Mouse (Mus musculus) hindbrain, embryonic 13.5 days (tissue): Measurements from ENCODE around the gene Polr1e. TPM values are rescaled to one million over a fixed set of nuclear protein-coding genes. Genes with fewer than 3 reads are reported as not detected.
A peak's percentile ranks its signal among the peaks of the same experiment; 100 is the strongest.

Source experiments
- ATAC-seq: fragments of 200-750 bp; cut with Nextera tagmentation; 2 replicates; pipeline ENCODE4 v1.8.0; 2017; ENCODE audit warnings: moderate TSS enrichment; ENCODE audit not compliant: low FRiP score
- H3K27ac ChIP-seq: fragments of 300-500 bp; sonication (generic); 2 replicates; pipeline ENCODE4 v1.5.1; 2015; ENCODE audit warnings: inconsistent platforms, mild to moderate bottlenecking, moderate library complexity
- H3K27me3 ChIP-seq: fragments of 300-500 bp; sonication (generic); 2 replicates; pipeline ENCODE4 v1.6.1; 2015; ENCODE audit warnings: mild to moderate bottlenecking, inconsistent platforms
- H3K36me3 ChIP-seq: fragments of 300-500 bp; sonication (generic); 2 replicates; pipeline ENCODE4 v1.6.1; 2015; ENCODE audit warnings: mild to moderate bottlenecking, inconsistent platforms
- H3K4me1 ChIP-seq: fragments of 300-500 bp; sonication (generic); replicated peaks from 2 replicates; pipeline ENCODE4 v1.6.1; 2015; ENCODE audit warnings: inconsistent platforms
- H3K4me2 ChIP-seq: fragments of 300-500 bp; sonication (generic); 2 replicates; pipeline ENCODE4 v1.6.1; 2015; ENCODE audit warnings: inconsistent platforms, mild to moderate bottlenecking, moderate library complexity
- H3K4me3 ChIP-seq: fragments of 300-500 bp; sonication (generic); 2 replicates; pipeline ENCODE4 v1.5.1; 2015; ENCODE audit warnings: mild to moderate bottlenecking, inconsistent platforms
- H3K9ac ChIP-seq: fragments of 300-500 bp; sonication (generic); 2 replicates; pipeline ENCODE4 v1.6.1; 2015; ENCODE audit warnings: mild to moderate bottlenecking, inconsistent platforms
- H3K9me3 ChIP-seq: fragments of 300-500 bp; sonication (generic); 2 replicates; pipeline ENCODE4 v1.6.1; 2016; ENCODE audit warnings: inconsistent platforms
- WGBS: fragments of 180-500 bp; shearing (Covaris S2); methylation state at CpG from one replicate; pipeline ENCODE4 v1.1.7; 2015; 5-methylcytosine and 5-hydroxymethylcytosine counted together
- polyA plus RNA-seq: library from polyadenylated mRNA; unstranded; fragments of >200 nt; fragmentation: Nextera tagmentation; extraction: Ambion mirVana; gene quantifications from 2 replicates; pipeline ENCODE4 v1.2.1, GENCODE M21; 2015

The Polr1e gene
- 37.9 and 38.5 TPM in 2 replicates for polyA plus RNA-seq

DNA sequence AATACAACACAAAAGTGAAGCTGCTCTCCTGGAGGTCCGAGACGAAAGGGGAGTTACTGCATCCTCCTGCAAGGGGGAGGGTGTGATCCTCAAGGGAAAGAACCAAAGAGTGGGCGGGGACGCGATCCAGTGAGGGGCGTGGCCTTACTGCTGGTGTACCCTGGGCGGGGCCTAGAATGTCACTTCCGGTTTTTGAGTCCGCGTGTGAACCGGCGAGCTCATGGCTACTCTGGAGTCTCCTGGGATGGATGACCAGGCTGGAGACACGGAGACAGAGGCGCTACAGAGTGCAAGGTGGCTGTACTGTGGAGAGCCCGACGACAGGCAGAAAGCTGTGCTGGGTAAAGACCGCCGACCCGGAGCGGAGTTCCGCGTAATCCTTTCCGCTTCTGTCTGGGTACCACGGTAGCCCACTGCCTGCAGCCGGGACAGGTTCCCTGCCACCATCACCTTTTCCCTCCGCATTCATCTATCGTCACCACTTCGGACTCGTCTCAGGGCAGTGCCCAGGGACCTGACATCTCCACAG lies at the start of gene Polr1e:
TSS of gene Polr1e (plus strand) at position 132 of the 529 bp plus-strand sequence.
- Histone ChIP-seq H3K9me3 (no peaks in the 10 kb centered on the region), H3K4me1 (peaks cover 27% of the 10 kb centered on the region), H3K9ac (peak within 1 kb of the TSS; percentile 83), H3K4me3 (peak within 1 kb of the TSS; percentile 64), H3K36me3 (peaks cover 12% of the 10 kb centered on the region), H3K27ac (peak within 1 kb of the TSS; percentile 32; the same call in 1 of the 2 replicates), H3K27me3 (no peaks in the 10 kb centered on the region), H3K4me2 (peak within 1 kb of the TSS; percentile 96)
- WGBS: 0% methylated on average over 29 of the region's 29 CpGs
- ATAC-seq: peak; percentile 87

- Histone ChIP-seq H3K4me2 (no peak overlapping the region), H3K27me3 (0 out of 2 replicates have a peak, but pooled peaks cover 3% of the 10 kb centered on the region), H3K36me3 (no peaks in the 10 kb centered on the region), H3K4me1 (peaks cover 10% of the 10 kb centered on the region), H3K27ac (no peak overlapping the region), H3K9me3 (no peaks in the 10 kb centered on the region), H3K9ac (no peak overlapping the region), H3K4me3 (no peak overlapping the region)
- 97% methylated on average over 7 of the region's 7 CpGs for WGBS
- no peak for ATAC-seq
Measured at GRCm38 (mm10) chr4:44970056-44970455, 48.3 kb upstream of the Polr1e start.

- no peak for ATAC-seq
- 21% methylated on average over 10 of the region's 10 CpGs for WGBS
- H3K27ac ChIP-seq: no peak overlapping the region
- H3K4me3 ChIP-seq: no peak overlapping the region
- no peak overlapping the region for H3K9ac ChIP-seq
- 0 out of 2 replicates have a peak, but pooled peaks cover 3% of the 10 kb centered on the region for H3K27me3 ChIP-seq
- peaks cover 10% of the 10 kb centered on the region for H3K4me1 ChIP-seq
- H3K4me2 ChIP-seq: no peak overlapping the region
- no peaks in the 10 kb centered on the region for H3K36me3 ChIP-seq
- H3K9me3 ChIP-seq: no peaks in the 10 kb centered on the region
Measured at GRCm38 (mm10) chr4:44970612-44971110, 47.7 kb upstream of the Polr1e start.

DNA sequence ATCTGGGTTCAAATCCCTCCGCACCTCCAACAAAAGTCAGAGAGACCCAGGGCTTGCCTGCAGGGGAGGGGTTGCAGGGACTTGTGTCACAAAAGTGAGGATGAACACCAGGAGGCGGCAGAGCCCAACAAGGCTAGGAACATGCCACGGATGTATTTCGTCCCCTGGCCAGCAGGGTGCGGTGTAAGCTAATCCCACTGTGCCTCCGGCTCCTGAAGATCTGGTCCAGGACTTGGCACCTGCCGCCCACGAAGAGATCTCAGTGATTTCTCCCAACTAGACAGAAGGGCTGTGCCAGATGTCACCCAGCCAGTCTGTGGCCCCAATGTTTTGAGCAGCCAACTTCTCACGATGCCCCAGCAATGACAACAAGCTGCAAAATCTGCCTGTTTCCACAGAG lies 44.9 kb upstream of the Polr1e start:
- WGBS: 7% methylated on average over 9 of the region's 9 CpGs
- 0 out of 2 replicates have a peak overlapping the region, but pooled peaks have one; percentile 0 for H3K4me3 ChIP-seq
- 0 out of 2 replicates have a peak, but pooled peaks cover 3% of the 10 kb centered on the region for H3K27me3 ChIP-seq
- H3K27ac ChIP-seq: no peak overlapping the region
- ATAC-seq: no peak
- H3K4me1 ChIP-seq: peaks cover 10% of the 10 kb centered on the region
- no peaks in the 10 kb centered on the region for H3K36me3 ChIP-seq
- H3K4me2 ChIP-seq: peak overlapping the region; percentile 26
- H3K9ac ChIP-seq: no peak overlapping the region
- H3K9me3 ChIP-seq: no peaks in the 10 kb centered on the region

- 0 out of 2 replicates have a peak overlapping the region, but pooled peaks have one; percentile 0 for H3K4me3 ChIP-seq
- H3K36me3 ChIP-seq: no peaks in the 10 kb centered on the region
- H3K9ac ChIP-seq: no peak overlapping the region
- no peak overlapping the region for H3K27ac ChIP-seq
- WGBS: 60% methylated on average over 14 of the region's 14 CpGs
- H3K27me3 ChIP-seq: 0 out of 2 replicates have a peak, but pooled peaks cover 3% of the 10 kb centered on the region
- no peaks in the 10 kb centered on the region for H3K9me3 ChIP-seq
- peaks cover 6% of the 10 kb centered on the region for H3K4me1 ChIP-seq
- no peak for ATAC-seq
- peak overlapping the region; percentile 26 for H3K4me2 ChIP-seq
Measured at GRCm38 (mm10) chr4:44973871-44974270, 44.5 kb upstream of the Polr1e start.

- ATAC-seq: no peak
- Histone ChIP-seq H3K27ac (no peak overlapping the region), H3K9me3 (no peaks in the 10 kb centered on the region), H3K4me1 (peaks cover 6% of the 10 kb centered on the region; the same call in 1 of the 2 replicates), H3K4me3 (no peak overlapping the region), H3K36me3 (no peaks in the 10 kb centered on the region), H3K4me2 (no peak overlapping the region), H3K27me3 (0 out of 2 replicates have a peak, but pooled peaks cover 3% of the 10 kb centered on the region), H3K9ac (no peak overlapping the region)
- WGBS: 83% methylated on average over 8 of the region's 8 CpGs
Measured at GRCm38 (mm10) chr4:44974331-44974730, 44.1 kb upstream of the Polr1e start.

- H3K4me1 ChIP-seq: peaks cover 17% of the 10 kb centered on the region
- no peak overlapping the region for H3K4me2 ChIP-seq
- no peak overlapping the region for H3K9ac ChIP-seq
- no peak for ATAC-seq
- H3K27me3 ChIP-seq: 0 out of 2 replicates have a peak, but pooled peaks cover 3% of the 10 kb centered on the region
- 79% methylated on average over 6 of the region's 6 CpGs for whole genome bisulfite sequencing
- H3K36me3 ChIP-seq: no peaks in the 10 kb centered on the region
- no peak overlapping the region for H3K27ac ChIP-seq
- H3K4me3 ChIP-seq: no peak overlapping the region
- H3K9me3 ChIP-seq: no peaks in the 10 kb centered on the region
Measured at GRCm38 (mm10) chr4:44976026-44976615, 42.3 kb upstream of the Polr1e start.

GRCm38 (mm10) chr4:44976921-44977710 lies 41.3 kb upstream of the Polr1e start:
- no peak overlapping the region for H3K4me2 ChIP-seq
- 0 out of 2 replicates have a peak, but pooled peaks cover 3% of the 10 kb centered on the region for H3K27me3 ChIP-seq
- H3K4me1 ChIP-seq: peaks cover 27% of the 10 kb centered on the region
- no peaks in the 10 kb centered on the region for H3K36me3 ChIP-seq
- WGBS: 89% methylated on average over 10 of the region's 10 CpGs
- no peak overlapping the region for H3K27ac ChIP-seq
- H3K9me3 ChIP-seq: no peaks in the 10 kb centered on the region
- no peak for ATAC-seq
- no peak overlapping the region for H3K9ac ChIP-seq
- no peak overlapping the region for H3K4me3 ChIP-seq

- no peak overlapping the region for H3K9ac ChIP-seq
- H3K9me3 ChIP-seq: no peaks in the 10 kb centered on the region
- H3K4me1 ChIP-seq: peaks cover 36% of the 10 kb centered on the region
- H3K4me3 ChIP-seq: no peak overlapping the region
- 0 out of 2 replicates have a peak, but pooled peaks cover 3% of the 10 kb centered on the region for H3K27me3 ChIP-seq
- no peak overlapping the region for H3K27ac ChIP-seq
- no peak for ATAC-seq
- H3K4me2 ChIP-seq: no peak overlapping the region
- no peaks in the 10 kb centered on the region for H3K36me3 ChIP-seq
- 83% methylated on average over 5 of the region's 5 CpGs for whole genome bisulfite sequencing
Measured at GRCm38 (mm10) chr4:44978175-44978574, 40.2 kb upstream of the Polr1e start.

DNA sequence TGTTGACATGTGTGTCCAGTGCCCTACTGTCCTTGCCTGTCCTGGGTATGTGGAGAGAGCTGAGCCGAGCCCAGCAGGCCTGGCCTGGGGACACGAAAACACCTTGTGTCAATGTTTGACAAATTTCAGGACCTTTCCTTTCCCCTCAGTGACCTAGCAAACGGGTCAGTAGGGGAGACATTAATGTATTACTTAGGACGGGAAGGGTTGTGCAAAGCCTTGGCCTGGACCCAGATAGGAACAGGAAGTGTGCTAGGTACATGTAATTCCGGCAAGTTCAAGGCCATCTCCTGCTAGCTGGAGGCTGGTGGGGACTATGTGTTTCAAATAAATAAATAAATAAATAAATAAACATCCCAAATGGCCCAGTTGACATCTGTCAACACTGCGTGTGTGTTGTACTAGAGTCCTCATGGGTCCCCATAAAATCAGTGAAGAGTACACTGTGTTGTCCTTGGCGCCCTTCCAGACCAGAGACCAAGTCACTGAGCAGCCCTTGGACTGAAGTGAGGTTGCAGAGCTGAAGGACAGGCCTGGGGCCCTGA lies 38.5 kb upstream of the Polr1e start:
- no peak overlapping the region for H3K9ac ChIP-seq
- H3K27me3 ChIP-seq: no peaks in the 10 kb centered on the region

DNA sequence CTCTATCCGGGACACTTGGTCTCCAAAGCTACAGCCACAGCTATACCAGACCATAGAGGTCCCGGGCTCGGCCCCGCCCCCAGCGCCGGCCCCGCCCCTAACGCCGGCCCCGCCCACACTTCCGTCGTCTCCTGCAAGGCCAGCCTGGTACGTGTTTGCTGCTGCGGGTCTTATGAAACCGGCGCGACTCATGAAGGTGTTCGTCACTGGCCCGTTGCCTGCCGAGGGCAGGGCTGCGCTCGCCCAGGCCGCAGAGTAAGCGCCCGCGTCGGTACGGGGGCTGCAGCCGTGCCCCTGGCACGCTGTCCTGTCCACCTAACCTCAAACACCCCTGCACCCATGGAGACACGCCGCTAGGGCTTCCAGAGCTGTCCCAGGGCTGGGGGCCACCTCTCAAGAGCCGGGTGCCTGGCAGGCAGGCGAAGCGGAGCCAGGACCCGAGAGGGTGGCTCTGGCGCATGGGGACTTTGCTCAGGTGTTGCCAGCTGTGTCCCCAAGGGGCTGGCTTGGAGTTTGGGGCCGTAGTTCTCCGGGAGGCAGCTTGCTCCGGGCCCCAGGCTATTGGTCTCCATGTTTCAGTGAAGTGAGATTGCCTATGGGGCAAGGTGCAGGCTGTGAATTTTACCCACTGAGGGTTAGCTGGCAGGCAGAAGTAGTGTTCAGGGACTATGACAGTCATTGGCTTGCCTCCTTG lies 37.0 kb upstream of the Polr1e start, which contains the start of gene Grhpr:
TSS of gene Grhpr (plus strand) at position 116 of the 694 bp plus-strand sequence.
- Histone ChIP-seq H3K9ac (peak within 1 kb of the TSS; percentile 77), H3K36me3 (no peaks in the 10 kb centered on the region), H3K27me3 (no peaks in the 10 kb centered on the region), H3K4me2 (peak within 1 kb of the TSS; percentile 92), H3K9me3 (no peaks in the 10 kb centered on the region), H3K4me3 (peak within 1 kb of the TSS; percentile 59), H3K4me1 (peaks cover 34% of the 10 kb centered on the region), H3K27ac (peak within 1 kb of the TSS; percentile 75)
- WGBS: 1% methylated on average over 40 of the region's 40 CpGs
- peak; percentile 89 for ATAC-seq

More for the DNA sequence above, 38.5 kb upstream of the Polr1e start:
- Histone ChIP-seq H3K9me3 (no peaks in the 10 kb centered on the region), H3K36me3 (no peaks in the 10 kb centered on the region), H3K27ac (no peak overlapping the region), H3K4me1 (peaks cover 34% of the 10 kb centered on the region), H3K4me2 (no peak overlapping the region), H3K4me3 (no peak overlapping the region)
- no peak for ATAC-seq
- WGBS: 74% methylated on average over 7 of the region's 7 CpGs
